Mouse (Mus musculus): ENCODE results near the gene Lrrc4. TPM values are rescaled to one million over a fixed set of nuclear protein-coding genes. Genes with fewer than 3 reads are reported as not detected.

Gene Lrrc4
- polyA plus RNA-seq, 1 experiment, result 0.83 TPM

GRCm38 (mm10) chr6:28789685-28790084, 41.9 kb downstream of the Lrrc4 start:
- no peaks in the 10 kb centered on the region for H3K4me1 ChIP-seq (ENCODE audit: control insufficient read depth, insufficient read depth, insufficient read length, low read length)
- H3K27ac ChIP-seq (replicated peaks; ENCODE audit: low read depth, low read length), result no peak overlapping the region
- no peak overlapping the region for H3K4me3 ChIP-seq (ENCODE audit: insufficient read depth, low read depth, low read length)

GRCm38 (mm10) chr6:28787133-28787532, 44.4 kb downstream of the Lrrc4 start:
- H3K27ac ChIP-seq (replicated peaks; ENCODE audit: low read depth, low read length), result no peak overlapping the region
- H3K4me1 ChIP-seq (ENCODE audit: control insufficient read depth, insufficient read depth, insufficient read length, low read length), result no peaks in the 10 kb centered on the region
- no peak overlapping the region for H3K4me3 ChIP-seq (ENCODE audit: insufficient read depth, low read depth, low read length)

- Histone ChIP-seq H3K27ac (replicated peaks; ENCODE audit: low read depth, low read length) (no peak overlapping the region), H3K4me1 (ENCODE audit: control insufficient read depth, insufficient read depth, insufficient read length, low read length) (no peaks in the 10 kb centered on the region), H3K4me3 (ENCODE audit: insufficient read depth, low read depth, low read length) (no peak overlapping the region)
These were observed 45.8 kb downstream of the Lrrc4 start for GRCm38 (mm10) chr6:28785770-28786169.

- Histone ChIP-seq H3K4me3 (ENCODE audit: insufficient read depth, low read depth, low read length) (no peak overlapping the region), H3K27ac (replicated peaks; ENCODE audit: low read depth, low read length) (no peak overlapping the region), H3K4me1 (ENCODE audit: control insufficient read depth, insufficient read depth, insufficient read length, low read length) (no peaks in the 10 kb centered on the region)
These were observed 47.6 kb downstream of the Lrrc4 start for GRCm38 (mm10) chr6:28783953-28784352.

GRCm38 (mm10) chr6:28783082-28783647, 48.4 kb downstream of the Lrrc4 start:
- Histone ChIP-seq H3K27ac (replicated peaks; ENCODE audit: low read depth, low read length) (no peak overlapping the region), H3K4me1 (ENCODE audit: control insufficient read depth, insufficient read depth, insufficient read length, low read length) (no peaks in the 10 kb centered on the region), H3K4me3 (ENCODE audit: insufficient read depth, low read depth, low read length) (no peak overlapping the region)

GRCm38 (mm10) chr6:28781696-28782095, 49.9 kb downstream of the Lrrc4 start:
- Histone ChIP-seq H3K4me1 (ENCODE audit: control insufficient read depth, insufficient read depth, insufficient read length, low read length) (no peaks in the 10 kb centered on the region), H3K4me3 (ENCODE audit: insufficient read depth, low read depth, low read length) (no peak overlapping the region), H3K27ac (replicated peaks; ENCODE audit: low read depth, low read length) (no peak overlapping the region)

GRCm38 (mm10) chr6:28771331-28771730, 60.2 kb downstream of the Lrrc4 start:
- Histone ChIP-seq H3K4me1 (ENCODE audit: control insufficient read depth, insufficient read depth, insufficient read length, low read length) (no peaks in the 10 kb centered on the region), H3K27ac (replicated peaks; ENCODE audit: low read depth, low read length) (no peak overlapping the region), H3K4me3 (ENCODE audit: insufficient read depth, low read depth, low read length) (no peak overlapping the region)

GRCm38 (mm10) chr6:28767891-28768481, 63.6 kb downstream of the Lrrc4 start:
- no peak overlapping the region for H3K4me3 ChIP-seq (ENCODE audit: insufficient read depth, low read depth, low read length)
- H3K27ac ChIP-seq (replicated peaks; ENCODE audit: low read depth, low read length), result no peak overlapping the region
- H3K4me1 ChIP-seq (ENCODE audit: control insufficient read depth, insufficient read depth, insufficient read length, low read length), result no peaks in the 10 kb centered on the region

- Histone ChIP-seq H3K4me1 (ENCODE audit: control insufficient read depth, insufficient read depth, insufficient read length, low read length) (no peaks in the 10 kb centered on the region), H3K27ac (replicated peaks; ENCODE audit: low read depth, low read length) (no peak overlapping the region), H3K4me3 (ENCODE audit: insufficient read depth, low read depth, low read length) (no peak overlapping the region)
These were observed 64.9 kb downstream of the Lrrc4 start for GRCm38 (mm10) chr6:28766622-28767021.

GRCm38 (mm10) chr6:28762132-28762775, 69.3 kb downstream of the Lrrc4 start:
- Histone ChIP-seq H3K27ac (replicated peaks; ENCODE audit: low read depth, low read length) (no peak overlapping the region), H3K4me1 (ENCODE audit: control insufficient read depth, insufficient read depth, insufficient read length, low read length) (no peaks in the 10 kb centered on the region), H3K4me3 (ENCODE audit: insufficient read depth, low read depth, low read length) (no peak overlapping the region)

GRCm38 (mm10) chr6:28761728-28762127, 69.8 kb downstream of the Lrrc4 start:
- Histone ChIP-seq H3K27ac (replicated peaks; ENCODE audit: low read depth, low read length) (no peak overlapping the region), H3K4me1 (ENCODE audit: control insufficient read depth, insufficient read depth, insufficient read length, low read length) (no peaks in the 10 kb centered on the region), H3K4me3 (ENCODE audit: insufficient read depth, low read depth, low read length) (no peak overlapping the region)

GRCm38 (mm10) chr6:28758293-28758692, 73.3 kb downstream of the Lrrc4 start:
- H3K4me3 ChIP-seq (ENCODE audit: insufficient read depth, low read depth, low read length), result no peak overlapping the region
- H3K4me1 ChIP-seq (ENCODE audit: control insufficient read depth, insufficient read depth, insufficient read length, low read length), result no peaks in the 10 kb centered on the region
- H3K27ac ChIP-seq (replicated peaks; ENCODE audit: low read depth, low read length), result no peak overlapping the region

GRCm38 (mm10) chr6:28756306-28757018, 75.1 kb downstream of the Lrrc4 start:
- Histone ChIP-seq H3K4me3 (ENCODE audit: insufficient read depth, low read depth, low read length) (no peak overlapping the region), H3K4me1 (ENCODE audit: control insufficient read depth, insufficient read depth, insufficient read length, low read length) (no peaks in the 10 kb centered on the region), H3K27ac (replicated peaks; ENCODE audit: low read depth, low read length) (no peak overlapping the region)

GRCm38 (mm10) chr6:28754127-28754898, 77.2 kb downstream of the Lrrc4 start:
- H3K4me3 ChIP-seq (ENCODE audit: insufficient read depth, low read depth, low read length), result no peak overlapping the region
- H3K4me1 ChIP-seq (ENCODE audit: control insufficient read depth, insufficient read depth, insufficient read length, low read length), result no peaks in the 10 kb centered on the region
- H3K27ac ChIP-seq (replicated peaks; ENCODE audit: low read depth, low read length), result no peak overlapping the region

GRCm38 (mm10) chr6:28753681-28754080, 77.9 kb downstream of the Lrrc4 start:
- no peak overlapping the region for H3K4me3 ChIP-seq (ENCODE audit: insufficient read depth, low read depth, low read length)
- no peaks in the 10 kb centered on the region for H3K4me1 ChIP-seq (ENCODE audit: control insufficient read depth, insufficient read depth, insufficient read length, low read length)
- H3K27ac ChIP-seq (replicated peaks; ENCODE audit: low read depth, low read length), result no peak overlapping the region

All from brown adipose tissue, adult 24 weeks (tissue).